Mouse (Mus musculus) liver, embryonic 15.5 days (tissue): Measurements from ENCODE around the gene Mgat2. TPM values are rescaled to one million over a fixed set of nuclear protein-coding genes. Genes with fewer than 3 reads are reported as not detected.

ENCODE experiments used
- ATAC-seq: fragments of 200-750 bp; cut with Nextera tagmentation; 2 replicates; pipeline ENCODE4 v1.8.0; 2017; ENCODE audit warnings: moderate number of reproducible peaks, mild to moderate bottlenecking, moderate library complexity; ENCODE audit not compliant: insufficient read depth
- H3K27ac ChIP-seq: fragments of 300-500 bp; sonication (generic); replicated peaks from 2 replicates; pipeline ENCODE4 v1.5.1; 2015; ENCODE audit warnings: mild to moderate bottlenecking, inconsistent platforms
- H3K27me3 ChIP-seq: fragments of 300-500 bp; sonication (generic); 2 replicates; pipeline ENCODE4 v1.6.1; 2015; ENCODE audit warnings: mild to moderate bottlenecking, inconsistent platforms
- H3K36me3 ChIP-seq: fragments of 300-500 bp; sonication (generic); replicated peaks from 2 replicates; pipeline ENCODE4 v1.6.1; 2015; ENCODE audit warnings: moderate library complexity, mild to moderate bottlenecking, inconsistent platforms
- H3K4me1 ChIP-seq: fragments of 300-500 bp; sonication (generic); replicated peaks from 2 replicates; pipeline ENCODE4 v1.6.1; 2015; ENCODE audit warnings: inconsistent platforms
- H3K4me2 ChIP-seq: fragments of 300-500 bp; sonication (generic); 2 replicates; pipeline ENCODE4 v1.6.1; 2015; ENCODE audit warnings: moderate library complexity, mild to moderate bottlenecking, inconsistent platforms
- H3K4me3 ChIP-seq: fragments of 300-500 bp; sonication (generic); replicated peaks from 2 replicates; pipeline ENCODE4 v1.5.1; 2015; ENCODE audit warnings: mild to moderate bottlenecking, inconsistent platforms
- H3K9ac ChIP-seq: fragments of 300-500 bp; sonication (generic); 2 replicates; pipeline ENCODE4 v1.6.1; 2015; ENCODE audit warnings: moderate library complexity, mild to moderate bottlenecking, inconsistent platforms
- H3K9me3 ChIP-seq: fragments of 300-500 bp; sonication (generic); replicated peaks from 2 replicates; pipeline ENCODE4 v1.6.1; 2016; ENCODE audit warnings: inconsistent platforms
- WGBS: fragments of 180-500 bp; shearing (Covaris S2); methylation state at CpG from one replicate; pipeline ENCODE4 v1.1.7; 2015; ENCODE audit warnings: mixed read lengths; ENCODE audit not compliant: insufficient replicate concordance; 5-methylcytosine and 5-hydroxymethylcytosine counted together
- polyA plus RNA-seq: library from polyadenylated mRNA; unstranded; fragments of >200 nt; fragmentation: Nextera tagmentation; extraction: Ambion mirVana; gene quantifications from 2 replicates; pipeline ENCODE4 v1.2.1, GENCODE M21; 2015

Gene Mgat2
- polyA plus RNA-seq, 1 experiment from 2014 or later: 26.7 TPM

DNA sequence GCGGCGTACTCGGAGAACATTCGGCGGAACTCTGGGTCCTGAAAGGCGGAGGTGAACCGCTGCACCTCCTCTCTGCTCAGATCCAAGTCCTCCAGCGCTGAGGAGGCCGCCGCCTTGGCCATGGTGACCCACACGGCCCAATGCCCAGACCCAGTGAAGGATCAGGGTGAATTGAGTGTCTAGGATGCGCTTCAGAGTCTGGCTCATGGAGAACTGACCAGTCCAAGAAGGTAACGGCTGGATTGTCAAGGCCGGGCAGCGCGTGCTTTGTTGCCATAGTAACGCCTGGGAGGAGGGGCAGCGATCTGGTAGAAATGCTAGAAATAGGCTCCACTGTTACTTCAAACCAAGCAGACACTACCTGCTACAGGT lies 14.2 kb downstream of the Mgat2 start, which contains the start of gene Dnaaf2:
Dnaaf2 (minus strand) TSS at position 266 of the 372 bp plus-strand sequence.
- peak; percentile 27 for ATAC-seq
- peak within 1 kb of the TSS; percentile 83 for H3K27ac ChIP-seq
- peaks cover 33% of the 10 kb centered on the region for H3K4me1 ChIP-seq
- H3K9ac ChIP-seq: peak within 1 kb of the TSS; percentile 96
- peaks cover 37% of the 10 kb centered on the region for H3K36me3 ChIP-seq
- H3K4me2 ChIP-seq: peak within 1 kb of the TSS; percentile 99
- peak within 1 kb of the TSS; percentile 99 for H3K4me3 ChIP-seq
- under 1% methylated on average over 18 of the region's 18 CpGs for WGBS
- H3K27me3 ChIP-seq: no peaks in the 10 kb centered on the region
- H3K9me3 ChIP-seq: no peaks in the 10 kb centered on the region

DNA sequence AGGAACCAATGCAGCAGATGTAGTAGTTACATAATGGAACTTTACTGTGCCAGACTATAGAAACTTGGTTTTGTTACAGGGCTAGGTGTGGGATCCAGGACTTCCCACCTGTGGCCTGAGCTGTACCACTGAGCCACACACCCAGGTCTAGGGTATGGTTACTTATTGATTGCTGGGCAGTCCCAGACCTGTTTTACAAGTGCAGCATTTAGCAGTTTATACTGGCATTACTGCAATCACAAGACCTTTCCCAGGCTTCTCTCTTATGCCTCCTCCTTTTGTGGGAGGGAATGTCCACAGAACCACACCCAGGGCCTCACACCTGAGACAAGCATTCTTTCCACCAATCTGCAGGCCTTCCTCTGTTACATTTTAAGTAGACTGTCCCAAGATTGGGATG lies 15.0 kb downstream of the Mgat2 start:
- Histone ChIP-seq H3K9me3 (no peaks in the 10 kb centered on the region), H3K27me3 (no peaks in the 10 kb centered on the region), H3K36me3 (peaks cover 41% of the 10 kb centered on the region), H3K4me3 (peak overlapping the region; percentile 99), H3K27ac (no peak overlapping the region), H3K4me1 (peaks cover 28% of the 10 kb centered on the region), H3K4me2 (peak overlapping the region; percentile 99), H3K9ac (no peak overlapping the region)
- ATAC-seq: no peak

DNA sequence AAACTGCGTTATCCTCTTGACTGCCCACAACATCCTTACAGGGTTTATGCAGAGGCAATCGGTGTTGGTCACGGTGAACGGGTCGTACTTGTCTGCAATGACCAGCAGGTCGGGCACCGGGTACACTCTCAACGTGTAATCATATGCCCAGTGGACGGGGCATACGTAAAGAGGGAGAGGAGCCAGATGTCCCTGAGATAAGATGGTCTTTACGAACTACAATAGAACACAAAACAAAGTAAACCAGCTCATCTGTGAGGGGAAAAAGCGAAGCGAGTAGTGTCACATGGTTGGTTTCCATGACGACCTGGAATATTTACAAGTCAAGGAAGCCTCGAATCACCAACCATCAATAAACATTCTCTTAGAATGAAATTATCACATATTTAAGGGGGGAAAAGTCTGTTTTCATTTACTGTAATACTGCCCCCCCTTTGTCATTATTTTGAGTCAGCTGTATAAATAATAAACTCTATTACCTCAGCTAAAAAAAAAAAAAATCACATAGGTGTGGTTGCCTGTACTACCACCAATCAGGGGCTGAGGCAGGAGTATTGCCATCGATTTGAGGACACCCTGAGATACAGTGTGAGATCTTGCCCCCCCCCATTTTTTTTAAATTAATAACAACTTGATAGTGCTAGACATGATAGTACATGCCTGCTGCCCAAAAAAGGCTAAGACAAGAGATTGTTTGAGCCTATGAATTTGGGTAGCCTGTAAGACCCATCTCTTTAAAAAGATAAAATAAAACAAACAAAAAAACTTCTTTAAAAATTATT lies 20.3 kb downstream of the Mgat2 start, which contains the start of gene Gm49384:
Gm49384 (minus strand) TSS at position 216 of the 782 bp plus-strand sequence.
- H3K9me3 ChIP-seq: no peaks in the 10 kb centered on the region
- no peak within 1 kb of the TSS for H3K4me3 ChIP-seq
- ATAC-seq: no peak
- H3K27me3 ChIP-seq: no peaks in the 10 kb centered on the region
- peaks cover 78% of the 10 kb centered on the region for H3K36me3 ChIP-seq
- H3K4me2 ChIP-seq: no peak within 1 kb of the TSS
- no peak within 1 kb of the TSS for H3K9ac ChIP-seq
- 80% methylated on average over 16 of the region's 16 CpGs for WGBS
- peaks cover 8% of the 10 kb centered on the region for H3K4me1 ChIP-seq
- H3K27ac ChIP-seq: no peak within 1 kb of the TSS

DNA sequence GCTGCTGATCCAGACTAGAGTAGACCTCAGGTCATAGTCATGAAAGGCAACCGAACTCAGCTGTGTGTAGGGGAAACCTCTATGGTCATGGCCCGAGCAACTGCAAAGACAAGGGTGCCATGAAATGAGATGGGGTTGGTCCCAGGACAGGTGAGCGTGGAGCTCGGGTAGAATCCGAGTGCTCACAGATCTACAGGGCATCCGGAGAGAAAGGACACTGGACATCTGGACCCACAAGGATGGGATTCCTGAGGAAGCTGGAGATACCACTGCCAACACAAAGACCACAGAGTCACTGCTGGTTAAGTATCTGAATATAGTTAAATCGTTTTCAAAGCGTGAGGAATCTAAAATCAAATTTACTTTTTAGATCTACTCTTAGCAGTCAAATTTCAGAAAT lies 23.4 kb downstream of the Mgat2 start:
- H3K36me3 ChIP-seq: peaks cover 85% of the 10 kb centered on the region
- H3K27ac ChIP-seq: no peak overlapping the region
- WGBS: 85% methylated on average over 8 of the region's 8 CpGs
- no peak overlapping the region for H3K4me2 ChIP-seq
- no peak overlapping the region for H3K9ac ChIP-seq
- H3K27me3 ChIP-seq: no peaks in the 10 kb centered on the region
- H3K4me1 ChIP-seq: no peaks in the 10 kb centered on the region
- no peaks in the 10 kb centered on the region for H3K9me3 ChIP-seq
- no peak for ATAC-seq
- no peak overlapping the region for H3K4me3 ChIP-seq

DNA sequence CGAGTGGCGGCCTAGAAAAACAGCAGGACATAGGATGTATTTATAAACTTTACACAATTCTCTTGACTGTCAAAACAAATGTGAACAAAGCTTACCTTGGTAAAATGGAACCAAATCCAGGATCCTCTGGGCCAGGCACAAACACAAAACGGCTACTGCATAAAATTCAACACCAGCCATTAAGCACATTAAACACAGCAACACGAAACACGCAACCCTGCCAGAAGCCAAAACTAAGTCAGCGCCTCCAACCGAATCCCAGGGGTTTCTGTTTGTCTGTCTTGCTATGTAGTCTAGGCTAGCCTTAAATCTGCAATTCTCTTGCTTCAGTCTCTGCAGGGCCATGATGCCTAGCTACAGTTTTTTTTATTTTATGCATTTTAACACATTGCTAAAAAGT lies 24.0 kb downstream of the Mgat2 start:
- ATAC-seq: no peak
- Histone ChIP-seq H3K4me3 (no peak overlapping the region), H3K27me3 (no peaks in the 10 kb centered on the region), H3K27ac (no peak overlapping the region), H3K36me3 (peaks cover 85% of the 10 kb centered on the region), H3K9ac (no peak overlapping the region), H3K9me3 (no peaks in the 10 kb centered on the region), H3K4me1 (no peaks in the 10 kb centered on the region), H3K4me2 (no peak overlapping the region)
- WGBS: 88% methylated on average over 7 of the region's 7 CpGs

DNA sequence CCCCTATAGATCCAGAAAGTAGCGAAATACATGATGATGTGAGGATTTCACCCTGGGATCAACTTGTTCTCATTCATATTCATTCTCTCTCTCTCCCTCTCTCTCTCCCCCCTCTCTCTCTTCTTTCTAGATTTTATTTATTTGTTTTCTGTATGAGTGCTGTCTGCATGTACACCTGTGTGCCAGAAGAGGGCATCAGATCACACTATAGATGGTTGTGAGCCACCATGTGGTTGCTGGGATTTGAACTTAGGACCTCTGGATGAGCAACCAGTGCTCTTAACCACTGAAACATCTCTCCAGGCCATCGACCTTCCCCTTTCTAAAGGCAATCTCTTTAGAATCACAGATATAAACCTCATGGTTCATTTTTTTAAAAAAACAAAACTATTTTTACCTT lies 24.6 kb downstream of the Mgat2 start:
- H3K9ac ChIP-seq: no peak overlapping the region
- H3K4me2 ChIP-seq: no peak overlapping the region
- H3K4me1 ChIP-seq: no peaks in the 10 kb centered on the region
- no peak overlapping the region for H3K27ac ChIP-seq
- H3K4me3 ChIP-seq: no peak overlapping the region
- H3K9me3 ChIP-seq: no peaks in the 10 kb centered on the region
- WGBS: 71% methylated on average over 2 of the region's 2 CpGs
- ATAC-seq: no peak
- H3K36me3 ChIP-seq: peaks cover 84% of the 10 kb centered on the region
- no peaks in the 10 kb centered on the region for H3K27me3 ChIP-seq

DNA sequence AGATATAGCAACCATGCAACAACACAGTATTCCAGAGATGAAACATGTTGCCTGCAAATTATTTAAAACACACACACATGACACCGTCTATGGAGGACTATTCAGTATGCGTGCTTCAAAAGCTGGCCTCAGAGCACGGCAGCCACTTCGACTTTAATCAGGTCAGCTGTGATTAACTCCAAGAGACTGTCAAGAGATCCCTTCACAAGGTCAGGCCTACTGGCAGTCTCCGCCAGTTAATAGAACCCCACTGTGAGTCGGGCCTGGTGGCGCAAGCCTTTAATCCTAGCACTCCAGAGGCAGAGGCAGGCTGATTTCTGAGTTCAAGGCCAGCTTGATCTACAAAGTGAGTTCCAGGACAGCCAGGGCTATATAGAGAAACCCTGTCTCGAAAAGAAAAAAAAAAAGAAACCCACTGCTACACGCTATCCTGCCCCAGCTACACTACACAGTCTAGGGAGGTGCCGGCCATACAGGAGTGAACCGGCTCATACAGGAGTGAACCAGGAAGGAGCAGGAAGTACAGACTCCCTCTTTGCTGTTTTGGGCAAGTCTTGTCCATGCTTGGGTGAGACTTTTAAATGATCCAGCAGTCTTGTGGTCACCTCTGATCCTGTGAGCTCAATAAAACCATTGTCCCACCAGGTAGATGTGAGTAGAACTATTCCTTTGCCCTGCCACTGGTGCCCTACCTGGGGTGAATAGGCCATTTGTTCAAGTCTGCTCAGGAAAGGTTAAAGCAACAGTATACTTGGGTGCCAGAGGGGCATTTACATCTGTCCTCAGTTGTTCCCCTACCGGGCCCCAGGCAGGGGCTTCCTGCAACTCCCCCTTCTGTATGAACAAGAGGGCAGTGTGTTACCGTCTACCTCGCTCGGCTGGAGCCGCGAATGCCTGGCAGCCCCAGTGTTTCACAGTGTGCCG lies 26.4 kb downstream of the Mgat2 start:
- H3K27ac ChIP-seq: no peak overlapping the region
- no peaks in the 10 kb centered on the region for H3K27me3 ChIP-seq
- H3K4me2 ChIP-seq: no peak overlapping the region
- H3K9me3 ChIP-seq: no peaks in the 10 kb centered on the region
- H3K36me3 ChIP-seq: peaks cover 92% of the 10 kb centered on the region
- no peaks in the 10 kb centered on the region for H3K4me1 ChIP-seq
- no peak for ATAC-seq
- no peak overlapping the region for H3K9ac ChIP-seq
- WGBS: 87% methylated on average over 18 of the region's 18 CpGs
- H3K4me3 ChIP-seq: no peak overlapping the region

DNA sequence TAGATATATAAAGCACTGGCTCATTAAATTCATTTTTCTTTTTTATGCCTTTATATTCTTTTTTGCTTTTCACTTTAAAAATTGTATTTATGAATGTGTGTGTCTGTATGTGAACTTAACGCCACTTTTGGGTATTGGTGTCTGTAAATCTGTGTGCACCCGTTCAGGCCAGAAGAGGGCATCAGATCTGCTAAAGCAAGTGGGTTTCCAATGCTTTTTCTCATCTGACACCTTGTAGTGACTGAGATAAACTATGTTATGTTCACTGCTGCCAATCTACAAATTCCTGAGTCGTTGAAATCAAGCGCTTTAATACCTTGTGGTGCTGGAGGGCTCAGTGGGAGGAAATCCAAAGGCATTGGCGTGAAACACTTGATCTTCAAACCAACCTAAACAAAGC lies 27.1 kb downstream of the Mgat2 start:
- Histone ChIP-seq H3K9me3 (no peaks in the 10 kb centered on the region), H3K4me1 (no peaks in the 10 kb centered on the region), H3K9ac (no peak overlapping the region), H3K4me3 (no peak overlapping the region), H3K27ac (no peak overlapping the region), H3K36me3 (peaks cover 94% of the 10 kb centered on the region), H3K27me3 (no peaks in the 10 kb centered on the region), H3K4me2 (no peak overlapping the region)
- WGBS: 73% methylated on average over 5 of the region's 5 CpGs
- no peak for ATAC-seq

DNA sequence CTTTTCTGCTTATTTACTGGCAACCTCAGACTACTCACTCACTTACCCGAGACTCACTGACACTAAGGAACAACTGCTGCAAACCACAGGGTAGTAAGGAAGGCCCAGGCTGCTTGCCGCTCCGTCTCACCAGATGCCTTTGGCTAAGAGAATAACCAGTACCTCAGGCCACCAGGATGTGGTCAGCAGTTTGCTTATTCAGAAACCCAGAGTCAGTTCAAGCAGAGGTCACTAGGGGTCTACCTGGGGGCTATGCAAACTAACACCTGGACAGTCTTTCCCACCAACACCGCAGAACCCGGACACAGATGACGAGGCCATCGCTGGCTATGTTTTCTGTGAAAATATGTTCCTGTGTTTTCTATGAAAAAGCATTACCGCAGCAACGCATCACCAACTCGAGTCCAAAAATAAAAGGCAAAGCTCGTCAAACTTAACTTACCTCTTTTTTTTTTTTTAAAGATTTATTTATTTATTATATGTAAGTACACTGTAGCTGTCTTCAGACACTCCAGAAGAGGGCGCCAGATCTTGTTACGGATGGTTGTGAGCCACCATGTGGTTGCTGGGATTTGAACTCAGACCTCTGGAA lies 29.3 kb downstream of the Mgat2 start:
- peaks cover 95% of the 10 kb centered on the region for H3K36me3 ChIP-seq

DNA sequence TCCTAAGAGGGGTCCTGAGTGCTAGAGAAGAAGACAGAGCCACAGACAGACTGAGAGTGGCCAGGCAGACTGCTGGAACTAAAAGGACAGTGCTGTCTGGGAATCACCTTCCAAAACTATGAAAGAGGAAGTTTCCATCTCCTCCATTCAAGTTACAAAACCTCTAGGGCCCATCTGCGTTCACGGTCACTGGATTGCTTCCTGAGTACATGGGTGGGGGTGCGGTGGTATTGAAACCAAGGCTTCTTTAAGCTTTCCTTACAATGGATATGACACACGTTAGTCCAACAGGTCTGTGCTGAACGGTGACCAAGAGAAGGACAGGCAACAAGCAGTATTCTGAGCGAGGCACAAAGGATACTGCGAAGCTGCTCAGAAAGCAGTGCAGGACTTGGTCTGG lies 30.4 kb downstream of the Mgat2 start:
- WGBS: 70% methylated on average over 7 of the region's 7 CpGs
- peaks cover 97% of the 10 kb centered on the region for H3K36me3 ChIP-seq
- ATAC-seq: no peak
- no peak overlapping the region for H3K27ac ChIP-seq
- no peaks in the 10 kb centered on the region for H3K9me3 ChIP-seq
- H3K4me2 ChIP-seq: no peak overlapping the region
- H3K4me3 ChIP-seq: no peak overlapping the region
- no peak overlapping the region for H3K9ac ChIP-seq
- H3K4me1 ChIP-seq: no peaks in the 10 kb centered on the region
- no peaks in the 10 kb centered on the region for H3K27me3 ChIP-seq

More for the DNA sequence above, 29.3 kb downstream of the Mgat2 start:
- Histone ChIP-seq H3K4me2 (no peak overlapping the region), H3K9ac (no peak overlapping the region), H3K27me3 (no peaks in the 10 kb centered on the region), H3K4me3 (no peak overlapping the region), H3K4me1 (no peaks in the 10 kb centered on the region), H3K27ac (no peak overlapping the region), H3K9me3 (no peaks in the 10 kb centered on the region)
- ATAC-seq: no peak
- WGBS: 84% methylated on average over 13 of the region's 13 CpGs
